Mouse (Mus musculus) 3T3-L1 (cell line): ENCODE data around the gene Asic5.

Source experiments
- DNase-seq: peaks from one replicate; pipeline ENCODE4 v3.0.0-alpha.2; 2015; ENCODE audit warnings: low read depth, low spot score

Asic5 gene

DNA sequence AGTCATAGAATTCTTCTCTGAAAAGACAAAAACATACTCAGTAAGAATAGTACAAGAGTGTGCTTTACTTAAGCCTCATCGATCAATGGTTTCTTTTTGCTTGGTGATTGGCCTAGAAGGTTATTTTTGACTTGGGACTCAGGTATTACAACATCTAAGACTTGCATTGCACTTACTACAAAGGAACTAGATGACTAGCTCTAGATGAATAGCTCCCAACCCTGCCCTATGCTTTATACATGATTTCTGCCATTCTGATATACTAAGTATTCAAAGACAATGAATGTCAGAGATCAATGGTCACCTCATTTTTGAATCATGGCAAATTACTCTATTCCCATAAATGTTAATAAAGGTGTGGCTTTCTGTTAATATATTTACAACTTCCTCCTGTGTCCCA, 24.9 kb downstream of the Asic5 start:
- DNase-seq, result no peak

DNA sequence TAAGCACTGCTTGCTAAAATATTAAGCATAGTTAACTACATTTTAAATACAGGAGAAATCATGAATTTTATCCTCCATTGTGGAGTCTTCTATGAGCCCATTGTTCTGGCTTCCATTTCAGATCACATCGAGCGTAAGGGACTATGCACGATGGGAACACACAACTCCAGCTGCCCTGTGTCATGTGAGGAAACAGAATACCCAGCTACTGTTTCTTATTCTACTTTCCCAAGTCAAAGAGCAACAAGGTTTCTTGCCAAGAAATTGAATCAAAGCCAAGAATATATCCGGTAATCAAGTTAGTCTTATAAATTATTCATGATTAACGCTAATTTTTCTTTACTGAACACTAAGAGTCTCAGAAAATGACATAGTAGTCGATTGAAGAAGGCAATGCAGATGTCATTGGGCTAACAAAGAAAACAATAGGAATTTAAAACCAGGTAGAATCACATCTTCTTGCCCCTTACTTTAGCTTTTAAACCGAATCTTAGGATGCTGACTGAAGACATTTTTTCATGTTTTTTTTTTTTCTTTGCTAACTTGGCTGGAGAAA, 32.1 kb downstream of the Asic5 start:
- DNase-seq, result no peak

DNA sequence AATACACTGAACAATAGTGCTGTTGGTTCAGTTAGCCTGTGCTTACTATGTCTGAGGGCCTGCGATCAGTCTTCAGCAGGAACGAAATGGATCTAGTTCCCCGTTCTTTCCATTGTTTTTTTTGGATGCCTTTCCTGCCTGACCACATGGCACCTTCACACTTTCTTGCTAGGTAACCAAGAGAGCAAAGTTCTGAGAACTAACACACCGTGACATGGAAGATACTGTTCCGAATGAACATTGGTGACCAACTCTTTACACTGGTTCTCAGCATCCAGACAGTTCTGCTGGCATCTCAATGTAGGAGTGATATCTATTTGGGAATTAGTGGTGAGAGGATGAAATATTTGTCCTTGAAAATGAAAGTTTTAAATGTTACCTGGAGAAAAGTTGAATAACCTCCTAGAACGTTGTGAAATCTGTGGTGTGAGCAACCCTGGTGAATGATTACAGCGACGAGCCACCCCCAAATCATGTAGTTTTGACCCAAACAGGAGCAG, 40.4 kb downstream of the Asic5 start:
- DNase-seq, result no peak

DNA sequence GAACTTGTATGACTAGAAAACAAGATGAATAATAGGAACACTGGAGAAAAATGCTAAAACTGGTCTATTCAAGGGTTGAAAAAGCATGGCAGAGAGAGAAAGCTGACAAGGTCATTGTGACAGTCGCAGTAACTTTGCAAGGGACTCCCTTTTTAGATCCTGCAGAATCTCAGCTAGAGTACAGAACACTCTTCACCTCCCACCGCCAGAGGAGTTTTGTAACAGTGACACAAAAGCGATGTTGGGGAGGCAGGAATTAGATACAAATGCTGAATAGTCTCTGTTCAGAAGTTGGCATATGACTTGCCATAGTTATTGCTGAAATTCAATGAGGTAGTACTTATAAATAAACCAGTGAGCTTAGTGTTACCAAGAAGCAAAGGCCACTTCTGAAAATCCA, 41.0 kb downstream of the Asic5 start:
- DNase-seq, result no peak

DNA sequence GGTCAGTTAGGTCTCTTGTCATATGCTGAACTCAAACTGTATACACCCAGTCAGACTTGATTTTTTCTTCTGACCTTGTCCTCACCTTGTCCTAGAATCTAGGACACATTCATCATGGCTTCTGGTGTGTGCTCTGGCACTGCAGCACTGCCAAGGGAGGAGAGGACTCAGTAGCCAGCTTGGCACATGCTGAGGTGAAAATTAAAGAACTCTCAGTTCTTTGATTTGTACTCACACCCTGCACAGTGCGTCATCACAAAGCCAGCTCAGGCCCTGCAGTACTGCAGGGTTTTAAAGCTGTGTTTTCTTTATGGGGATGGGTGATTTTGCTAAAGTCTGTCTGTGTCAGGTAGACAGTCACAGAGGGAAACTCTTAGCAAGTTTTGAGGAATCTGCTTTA, 45.2 kb downstream of the Asic5 start:
- no peak for DNase-seq

DNA sequence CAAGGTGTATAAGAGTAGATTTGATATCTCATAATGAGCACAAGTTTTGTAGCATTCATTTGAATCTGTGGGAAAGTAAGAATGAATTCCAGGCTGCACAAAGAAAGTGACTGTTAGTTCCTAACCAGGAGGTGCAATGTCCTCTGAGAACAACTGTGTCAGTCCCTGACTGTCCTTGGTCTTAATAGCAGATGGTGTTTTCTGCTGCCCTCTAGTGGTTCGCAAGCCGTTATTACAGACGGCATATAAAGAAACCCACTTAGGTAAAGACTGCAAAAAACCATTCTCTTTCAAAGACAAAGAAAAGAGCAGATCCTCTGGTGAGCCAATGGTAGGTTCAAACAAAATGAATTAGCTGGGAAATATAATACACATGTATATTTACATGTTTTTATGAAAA, 47.1 kb downstream of the Asic5 start:
- peak; percentile 68 for DNase-seq

DNA sequence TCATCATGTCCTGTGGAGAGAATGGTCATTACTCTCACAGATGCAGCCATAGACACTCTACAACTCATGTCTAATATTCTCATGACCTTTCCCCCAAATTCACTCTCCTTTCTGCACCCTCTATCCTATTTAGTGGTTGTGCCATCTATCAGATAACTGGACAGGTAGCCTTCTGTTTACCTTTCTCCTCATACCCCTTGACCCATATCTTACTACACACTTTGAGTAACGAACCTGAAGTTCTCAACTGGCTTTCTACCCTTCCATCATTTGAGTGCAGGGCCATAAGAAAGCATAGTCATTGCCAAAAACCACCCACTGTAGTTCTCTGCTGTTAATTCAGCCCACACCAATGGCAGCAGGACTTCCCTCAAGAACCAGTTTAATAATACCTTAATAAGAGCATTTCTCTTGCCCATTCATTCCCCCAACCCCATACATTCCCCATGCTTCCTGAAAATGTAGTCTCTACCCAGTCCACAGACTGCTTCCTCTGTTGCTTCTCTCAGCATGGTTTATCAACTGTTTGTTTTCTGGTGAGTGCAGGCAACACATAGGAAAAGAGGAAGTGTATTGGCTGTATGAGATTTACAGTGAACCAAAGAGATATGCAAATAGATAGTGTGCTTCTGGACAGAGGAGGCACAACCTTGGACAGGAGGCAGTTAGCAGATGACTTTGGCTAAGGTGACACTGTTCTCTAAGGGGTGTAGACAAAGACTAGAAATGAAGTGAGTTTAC, 48.1 kb downstream of the Asic5 start:
- no peak for DNase-seq

DNA sequence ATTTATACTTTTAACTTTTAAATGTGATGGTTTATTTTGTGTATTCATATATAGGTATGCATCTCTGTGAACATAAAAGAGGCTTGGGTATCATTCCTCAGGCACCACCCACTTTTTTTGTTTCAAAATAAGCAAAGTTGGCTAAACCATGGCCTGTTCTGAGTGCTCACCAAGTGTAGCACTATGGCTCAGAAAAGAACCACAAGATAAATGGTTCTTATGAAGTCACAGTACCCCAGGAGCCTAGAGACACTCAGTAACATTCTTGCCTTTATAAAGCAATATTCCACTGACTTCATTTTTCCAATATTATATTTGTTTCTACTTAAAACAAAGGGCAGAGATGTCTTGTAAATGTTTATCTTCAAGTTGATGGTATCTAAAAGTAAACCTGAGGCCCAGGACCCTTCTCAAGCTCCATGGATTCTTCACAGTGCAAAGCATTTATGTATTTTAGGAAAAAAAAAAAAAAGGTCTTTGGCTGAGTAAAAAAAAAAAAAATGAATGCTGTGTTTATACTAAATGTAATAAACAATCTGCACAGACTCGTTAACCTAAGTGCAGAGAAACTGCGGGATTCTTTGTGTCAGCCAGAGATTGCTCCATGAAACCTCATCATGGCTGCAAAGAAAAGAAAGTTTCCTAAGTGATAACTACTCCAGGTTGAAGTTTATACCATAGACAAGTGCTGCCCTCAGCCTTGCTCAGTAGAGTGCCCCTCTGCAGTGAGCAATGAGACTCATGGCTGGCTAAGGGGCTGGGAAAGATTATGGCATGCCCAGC, 54.4 kb downstream of the Asic5 start:
- no peak for DNase-seq

DNA sequence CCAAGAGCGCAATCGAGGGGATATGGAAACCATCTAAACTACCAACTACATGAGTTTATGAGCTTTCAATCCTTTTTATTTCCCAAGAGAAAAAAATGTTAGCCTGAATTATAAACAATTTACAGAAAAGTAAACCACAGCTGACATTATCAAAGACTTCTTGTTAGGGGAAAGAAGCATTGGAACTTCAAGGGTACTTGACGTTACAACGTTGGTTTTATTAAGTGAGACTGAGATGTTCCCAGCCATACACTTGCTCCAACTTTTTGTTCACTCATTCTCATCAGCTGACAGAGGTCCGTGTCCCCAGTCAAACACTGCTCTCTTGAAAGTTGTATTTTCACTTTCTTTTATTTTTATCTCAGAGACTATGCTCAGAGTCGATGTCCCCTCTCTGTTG, 61.6 kb downstream of the Asic5 start:
- no peak for DNase-seq

DNA sequence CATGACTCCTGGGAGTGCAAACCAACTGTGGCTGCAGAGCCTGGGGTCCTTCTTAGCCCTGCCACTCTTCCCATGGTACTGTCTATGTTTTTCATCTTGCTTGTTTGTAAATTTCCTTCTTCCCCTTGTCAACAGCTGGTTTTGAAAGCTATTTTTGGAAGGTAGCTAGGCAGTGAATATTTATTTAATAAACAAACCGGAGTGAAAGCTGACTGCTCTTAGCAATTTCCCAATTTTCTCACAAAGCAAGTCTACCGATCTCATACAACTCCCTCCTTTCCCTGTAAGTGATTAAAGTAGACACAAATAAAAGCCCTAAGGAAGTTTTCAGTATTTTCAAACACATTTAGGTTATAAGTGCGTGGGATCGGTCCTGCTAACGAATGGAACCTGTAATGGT, 62.8 kb downstream of the Asic5 start:
- DNase-seq, result no peak

DNA sequence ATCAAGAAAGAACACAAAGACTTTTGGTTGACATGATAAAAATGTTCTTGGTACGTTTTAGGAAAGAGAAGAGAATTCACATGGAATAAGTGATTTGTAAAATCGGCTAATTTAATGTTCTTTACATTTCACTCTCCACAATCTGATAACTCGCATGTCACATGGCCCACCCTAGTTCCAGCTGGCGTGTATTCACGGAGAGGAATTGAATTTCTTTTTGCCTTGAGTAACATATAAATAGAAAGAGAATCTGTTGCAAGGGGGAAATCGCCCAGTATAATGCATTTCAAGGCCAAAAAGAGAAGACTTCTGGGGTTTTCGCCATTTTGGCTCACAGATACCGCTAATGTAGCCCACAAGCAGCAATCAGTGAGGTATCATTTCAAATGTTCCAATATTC, 64.0 kb downstream of the Asic5 start:
- no peak for DNase-seq

DNA sequence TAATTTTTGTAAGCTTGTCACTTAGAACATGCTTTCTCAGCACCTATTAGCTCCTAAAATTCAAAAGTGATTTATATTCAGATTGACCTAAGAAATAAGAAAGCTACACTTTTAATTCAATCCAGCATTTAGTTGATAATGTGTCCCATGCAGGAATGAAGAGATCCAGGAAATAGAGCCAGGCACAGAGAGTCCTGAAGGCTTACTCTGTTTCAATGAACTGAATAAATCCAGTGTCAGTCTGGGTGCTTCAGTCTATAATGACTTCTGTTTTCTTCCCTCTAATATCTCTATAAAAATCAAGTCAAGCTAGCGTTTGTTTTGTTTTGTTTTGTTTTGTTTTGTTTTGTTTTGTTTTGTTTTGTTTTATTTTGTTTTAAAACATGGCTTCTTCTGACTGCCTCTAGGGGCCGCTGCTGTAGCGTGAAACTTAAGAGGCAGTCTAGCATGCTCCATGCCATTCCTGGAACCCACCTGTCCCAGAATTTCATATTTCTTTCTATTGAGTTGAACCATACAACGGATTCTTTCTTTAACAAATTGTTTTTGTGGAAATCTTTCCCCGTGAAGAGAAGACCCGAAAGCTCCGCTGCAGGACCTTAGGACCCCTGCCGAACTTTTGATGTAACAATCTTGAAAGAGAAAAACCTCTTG, 65.1 kb downstream of the Asic5 start:
- peak; percentile 60 for DNase-seq

DNA sequence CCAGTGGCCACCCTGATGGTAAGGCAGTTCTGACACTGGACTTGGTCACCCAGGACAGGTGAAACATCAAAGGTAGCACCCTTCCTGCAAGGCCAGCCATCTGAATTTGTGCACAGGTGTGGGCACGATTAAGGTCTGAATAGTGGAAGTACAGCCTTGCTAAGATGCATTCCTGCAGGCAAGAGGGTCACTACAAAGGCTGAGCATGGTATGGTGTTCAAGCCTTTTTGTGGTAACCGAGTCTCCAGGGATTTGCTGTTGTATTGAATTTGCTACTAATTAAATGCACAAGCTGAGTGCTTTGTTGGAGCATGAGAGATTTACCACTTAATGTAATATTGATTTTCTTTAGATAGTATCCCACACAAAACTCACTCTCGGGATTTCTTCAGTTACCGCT, 66.0 kb downstream of the Asic5 start:
- no peak for DNase-seq

DNA sequence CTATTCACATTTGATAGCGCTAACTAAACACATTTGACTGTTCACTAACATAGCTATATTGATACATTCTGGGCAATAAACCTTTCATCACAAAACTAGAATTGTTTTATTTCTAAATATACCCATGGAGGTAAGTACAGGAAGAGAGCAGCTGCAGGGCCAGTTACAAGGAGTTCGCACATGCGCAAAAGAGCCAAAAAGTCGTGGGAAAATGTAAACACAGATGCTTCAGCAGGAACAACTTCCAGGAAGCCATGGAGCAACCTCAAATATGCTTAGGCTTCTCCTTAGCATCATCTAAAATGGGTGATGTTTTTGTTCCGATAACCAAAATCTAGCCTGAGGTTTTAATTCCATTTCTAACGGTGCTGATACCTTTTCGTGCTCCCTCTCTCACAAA, 66.6 kb downstream of the Asic5 start:
- no peak for DNase-seq

DNA sequence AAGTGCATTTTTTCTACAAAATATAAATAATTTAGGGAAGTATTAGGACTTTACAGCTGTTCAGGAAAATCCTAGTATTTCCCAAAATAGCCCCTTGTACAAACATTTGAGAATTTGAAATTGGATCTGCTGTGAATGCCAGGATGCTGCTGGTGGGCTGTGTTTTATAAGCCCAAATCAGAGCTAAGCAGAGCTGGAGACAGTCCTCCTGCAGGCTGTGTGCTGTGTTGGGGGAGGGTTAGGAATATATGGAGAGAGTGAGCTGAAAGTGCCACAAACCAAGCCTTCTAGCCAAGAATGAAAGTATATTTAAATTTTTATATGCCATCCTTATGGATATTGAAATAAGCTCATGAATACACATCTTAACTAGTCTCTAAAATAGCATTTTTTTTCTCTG, 69.4 kb downstream of the Asic5 start:
- DNase-seq, result no peak

DNA sequence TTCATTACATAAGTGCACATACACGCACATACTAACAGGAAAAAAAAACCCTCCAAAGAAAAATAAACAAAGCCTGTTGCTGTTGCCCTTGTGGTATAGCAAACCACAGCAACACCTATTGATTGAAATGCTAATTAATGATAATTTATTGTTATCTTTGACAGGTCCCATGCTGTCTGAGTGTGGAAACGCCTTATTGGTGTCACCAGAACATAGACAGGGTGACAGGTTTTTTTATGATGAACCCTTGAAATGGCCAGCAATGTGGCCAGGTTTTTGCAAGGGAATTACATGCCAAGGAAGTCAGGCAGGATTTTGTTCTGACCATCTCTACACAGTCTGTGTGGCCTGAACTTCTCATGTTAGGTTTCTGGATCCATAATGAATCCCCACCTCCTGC, 69.9 kb downstream of the Asic5 start:
- DNase-seq, result no peak

DNA sequence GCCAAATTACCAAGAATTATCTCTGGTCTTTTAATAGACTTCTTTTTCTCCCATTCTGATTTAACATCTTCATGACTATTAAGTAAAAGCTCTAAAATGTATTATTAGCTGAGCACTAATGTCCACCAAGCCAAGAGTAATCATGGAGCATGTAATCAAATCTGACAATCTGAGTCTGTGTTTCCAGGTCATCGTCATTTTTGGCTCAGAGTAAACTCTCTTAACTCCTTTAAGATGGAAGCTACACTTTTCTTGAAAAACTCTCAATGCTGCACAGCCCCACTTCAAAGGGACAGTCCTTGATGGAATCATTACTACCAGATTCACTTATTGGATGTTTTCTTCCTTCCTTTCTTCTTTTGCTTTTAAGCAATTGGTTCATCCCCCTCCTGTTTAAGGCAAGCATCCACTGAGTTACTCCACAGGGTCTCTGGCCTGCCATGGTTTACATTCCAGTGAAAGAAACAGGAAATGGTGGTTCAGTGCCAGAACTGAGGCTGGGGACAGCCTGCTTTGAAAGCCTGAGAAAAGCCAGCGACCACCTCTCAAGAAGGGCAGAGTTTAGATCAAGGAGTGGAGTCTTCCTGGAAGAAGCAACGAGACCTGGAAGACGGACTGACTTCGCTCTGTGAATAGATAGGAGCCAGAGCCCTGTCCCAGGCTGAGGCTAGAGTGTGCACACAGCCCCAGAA, 72.3 kb downstream of the Asic5 start:
- DNase-seq, result no peak

DNA sequence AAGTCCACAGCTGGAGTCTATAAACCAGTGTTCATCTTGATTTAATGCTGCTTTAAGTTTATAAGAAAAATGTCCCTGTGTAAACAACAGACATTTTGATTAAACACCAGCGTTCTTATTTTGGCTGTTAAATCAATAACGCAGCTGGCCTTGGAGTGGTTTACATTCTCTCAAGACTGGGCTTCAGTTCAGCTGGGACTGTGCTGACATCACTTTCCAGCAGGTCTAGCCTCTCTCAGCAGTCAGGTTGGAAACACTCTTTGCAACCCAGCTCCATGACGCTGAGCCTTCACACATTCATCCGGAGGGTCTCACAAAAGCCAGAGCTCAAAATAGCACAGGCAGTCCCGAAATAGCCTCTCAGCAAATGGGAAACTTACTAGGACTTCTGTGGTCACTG, 75.1 kb downstream of the Asic5 start:
- no peak for DNase-seq

DNA sequence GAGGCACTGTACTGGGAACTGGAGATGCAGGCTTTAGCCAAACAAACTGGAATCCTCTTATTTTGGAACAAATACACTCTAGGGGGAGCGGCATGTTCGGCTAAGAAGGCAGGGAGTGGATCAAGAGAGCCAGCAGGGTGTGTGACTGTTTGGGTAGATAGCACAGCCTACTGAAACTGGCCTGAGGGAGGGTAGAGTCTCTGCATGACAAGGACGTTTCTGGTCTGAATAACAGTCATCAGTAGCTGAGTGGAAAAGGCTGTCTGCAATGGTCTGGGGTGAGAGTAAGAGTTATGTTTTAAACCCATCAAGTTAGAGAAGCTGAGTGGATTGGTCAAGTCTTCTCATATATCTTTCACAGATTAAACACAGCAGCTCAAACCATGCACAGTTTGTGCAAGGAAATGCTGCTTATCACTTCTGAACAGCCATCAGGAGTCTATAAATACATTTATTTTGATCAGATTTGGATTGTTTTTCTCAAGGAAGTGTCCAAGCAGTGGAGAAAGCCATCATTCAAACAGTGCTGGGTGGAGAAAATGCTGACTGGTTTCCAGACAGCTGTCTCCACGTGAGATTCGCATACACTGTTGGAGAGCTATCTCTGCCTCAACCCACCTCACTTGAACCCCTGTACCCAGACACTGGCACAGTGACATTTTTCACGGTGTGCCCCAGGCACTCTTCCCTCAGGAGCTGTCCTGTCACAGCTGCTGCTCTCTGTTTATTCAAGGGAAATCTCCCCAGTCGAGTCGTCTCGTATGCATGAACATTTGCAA, 79.5 kb downstream of the Asic5 start:
- DNase-seq, result no peak

DNA sequence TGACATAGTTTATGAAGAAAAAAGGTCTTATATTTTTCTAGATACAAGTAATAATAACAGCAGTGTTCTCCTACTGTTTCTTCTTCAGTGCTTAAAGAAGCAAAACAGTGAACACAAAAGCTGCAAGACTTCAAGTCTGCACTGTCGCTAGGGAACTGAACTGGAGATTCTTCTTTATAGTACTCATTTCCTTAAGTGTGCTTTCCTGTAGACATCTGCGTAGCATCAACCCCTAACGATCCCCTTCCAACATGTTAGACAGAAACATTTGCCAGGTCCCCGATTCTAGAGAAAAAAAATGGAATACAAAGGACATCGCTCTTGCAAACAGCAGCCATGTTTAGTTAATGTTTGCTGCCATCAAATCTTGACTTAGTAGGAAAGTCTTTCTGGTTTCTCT, 85.7 kb downstream of the Asic5 start:
- no peak for DNase-seq
